Mouse (Mus musculus) Muller cell, postnatal 12 days (primary cell): ENCODE measurements around the gene Coq7.

ENCODE experiments used
- DNase-seq: peaks from one replicate; pipeline ENCODE4 v3.0.0-alpha.2; 2015; ENCODE audit errors: inconsistent ontology term

Coq7 gene

GRCm38 (mm10) chr7:118533178-118533578 lies at the start of gene Coq7:
Gene Coq7 (minus strand): TSS chr7:118533356.
- peak; percentile 100 for DNase-seq

GRCm38 (mm10) chr7:118579938-118580337 lies 46.8 kb upstream of the Coq7 start:
- no peak for DNase-seq

GRCm38 (mm10) chr7:118578269-118578668 lies 45.1 kb upstream of the Coq7 start:
- DNase-seq: no peak

GRCm38 (mm10) chr7:118572039-118572438 lies 38.9 kb upstream of the Coq7 start:
- DNase-seq: no peak

GRCm38 (mm10) chr7:118571350-118571749 lies 38.2 kb upstream of the Coq7 start:
- DNase-seq: no peak

GRCm38 (mm10) chr7:118569121-118569543 lies 36.0 kb upstream of the Coq7 start:
- peak; percentile 62 for DNase-seq

- DNase-seq: no peak
Measured at GRCm38 (mm10) chr7:118554290-118554689, 21.1 kb upstream of the Coq7 start.

- DNase-seq: no peak
Measured at GRCm38 (mm10) chr7:118553881-118554280, 20.7 kb upstream of the Coq7 start.

GRCm38 (mm10) chr7:118547451-118547850 lies 14.3 kb upstream of the Coq7 start:
- DNase-seq: no peak

- DNase-seq: no peak
Measured at GRCm38 (mm10) chr7:118544128-118544527, 11.0 kb upstream of the Coq7 start.

- DNase-seq: no peak
Measured at GRCm38 (mm10) chr7:118535076-118535475, 1.9 kb upstream of the Coq7 start.

- no peak for DNase-seq
Measured at GRCm38 (mm10) chr7:118534326-118534725, 1.2 kb upstream of the Coq7 start.

- DNase-seq: peak; percentile 99
Measured at GRCm38 (mm10) chr7:118532519-118533177, 508 bp downstream of the Coq7 start.

GRCm38 (mm10) chr7:118526967-118527366 lies 6.2 kb downstream of the Coq7 start:
- no peak for DNase-seq

- DNase-seq: no peak
Measured at GRCm38 (mm10) chr7:118522077-118522476, 11.1 kb downstream of the Coq7 start.

- DNase-seq: no peak
Measured at GRCm38 (mm10) chr7:118519661-118520060, 13.5 kb downstream of the Coq7 start.

- peak; percentile 80 for DNase-seq
Measured at GRCm38 (mm10) chr7:118518687-118519086, 14.5 kb downstream of the Coq7 start.

GRCm38 (mm10) chr7:118517819-118518218 lies 15.3 kb downstream of the Coq7 start:
- no peak for DNase-seq

- peak; percentile 86 for DNase-seq
Measured at GRCm38 (mm10) chr7:118508556-118508955, 24.6 kb downstream of the Coq7 start.

- no peak for DNase-seq
Measured at GRCm38 (mm10) chr7:118503844-118504243, 29.3 kb downstream of the Coq7 start.

GRCm38 (mm10) chr7:118502333-118502732 lies 30.8 kb downstream of the Coq7 start:
- DNase-seq: peak; percentile 79

GRCm38 (mm10) chr7:118499784-118500435 lies 33.2 kb downstream of the Coq7 start:
- no peak for DNase-seq
